Mouse (Mus musculus) left cerebral cortex, postnatal 4 days (tissue): ENCODE measurements around the gene Tbc1d17. TPM values are rescaled to one million over a fixed set of nuclear protein-coding genes. Genes with fewer than 3 reads are reported as not detected.
A peak's percentile ranks its signal among the peaks of the same experiment; 100 is the strongest.
"Not testable (repeated sequence)": the region's sequence is repeated elsewhere in the genome, so short reads cannot be mapped to it uniquely, and the experiment has no call there.

Source experiments
- DNase-seq: peaks from one replicate; pipeline ENCODE4 v3.0.0-alpha.2; 2022
- intact Hi-C: fragments of 180-260 bp; cut with DNase I; formaldehyde crosslinking; loops from one replicate; pipeline ENCODE4 v1.15.1; 2025
- total RNA-seq, 2 experiments: library from RNA; stranded (reverse); gene quantifications; 2 replicates each; pipeline ENCODE4 v1.2.3; 2021

The Tbc1d17 gene
- 10 to 100 TPM; 57.1 to 68.3 TPM for total RNA-seq

DNA sequence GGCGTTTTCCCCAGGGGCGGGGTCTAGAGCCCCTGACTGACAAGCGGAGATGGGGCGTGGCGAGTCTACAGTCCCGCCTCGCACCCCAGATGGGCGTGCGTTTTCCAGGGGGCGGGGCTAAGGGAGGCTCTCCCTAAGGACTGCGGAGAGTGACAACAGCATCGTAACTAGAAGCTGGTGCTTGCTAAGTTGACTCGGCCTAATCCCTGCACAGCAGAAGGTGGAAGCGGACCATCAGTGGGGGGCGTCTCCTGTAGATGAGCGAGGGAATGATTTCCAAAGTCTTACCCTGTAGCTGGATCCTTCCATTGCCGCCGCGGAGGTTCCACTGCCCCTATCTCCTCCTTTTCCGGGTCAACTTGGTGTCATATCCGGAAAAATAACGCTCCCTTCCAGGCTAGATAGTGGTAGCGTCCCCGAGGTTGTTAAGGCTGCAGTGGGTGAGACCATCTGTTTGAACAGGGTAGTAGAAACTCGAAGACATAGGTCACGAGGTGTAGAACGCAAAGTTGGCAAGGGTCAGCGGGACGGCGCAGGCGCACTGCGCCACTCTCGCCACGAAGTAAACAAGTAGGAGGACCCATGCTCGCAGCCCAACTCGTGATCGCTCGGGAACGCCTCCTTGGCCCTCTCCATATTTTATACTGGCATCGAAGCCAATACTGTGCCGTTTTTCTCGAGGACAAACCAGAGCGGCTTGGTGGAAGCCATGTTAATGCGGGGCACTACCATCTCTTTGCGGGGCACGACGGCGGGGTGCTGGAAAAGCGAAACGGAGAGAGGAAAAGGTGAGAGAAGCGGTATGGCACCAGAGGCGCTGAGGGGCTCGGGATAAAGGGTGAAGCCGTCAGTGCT lies at the start of gene Tbc1d17, which contains the start of gene Akt1s1:
Gene Tbc1d17 (minus strand): TSS at position 519 of the 855 bp plus-strand sequence.
Gene Akt1s1 (plus strand): TSS at position 431 of the 855 bp plus-strand sequence.
- intact Hi-C loops, result no loop called here

DNA sequence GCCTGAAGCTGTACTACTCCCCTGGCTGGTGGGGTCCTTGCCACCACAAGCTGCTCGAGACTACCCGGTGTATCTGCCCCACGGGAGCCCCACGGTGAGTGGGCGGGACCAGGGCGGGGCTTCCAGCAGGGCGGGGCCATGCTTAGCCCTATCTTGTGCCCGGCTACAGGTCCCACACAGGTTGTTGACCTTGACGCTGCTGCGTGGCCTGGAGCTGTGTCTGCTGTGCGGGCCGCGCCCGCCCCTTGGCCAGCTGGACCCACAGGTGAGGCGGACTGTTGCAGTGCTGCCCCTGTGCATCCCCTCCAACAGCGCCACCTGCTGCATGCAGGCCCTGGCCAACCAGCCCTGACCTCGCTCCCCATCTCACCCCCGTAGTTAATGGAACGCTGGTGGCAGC lies 49.7 kb upstream of the Tbc1d17 start:
- DNase-seq, result peak; percentile 46
- intact Hi-C loops, result no loop called here

More for the DNA sequence above, at the start of gene Tbc1d17, which contains the start of gene Akt1s1:
- peak; percentile 99 for DNase-seq

DNA sequence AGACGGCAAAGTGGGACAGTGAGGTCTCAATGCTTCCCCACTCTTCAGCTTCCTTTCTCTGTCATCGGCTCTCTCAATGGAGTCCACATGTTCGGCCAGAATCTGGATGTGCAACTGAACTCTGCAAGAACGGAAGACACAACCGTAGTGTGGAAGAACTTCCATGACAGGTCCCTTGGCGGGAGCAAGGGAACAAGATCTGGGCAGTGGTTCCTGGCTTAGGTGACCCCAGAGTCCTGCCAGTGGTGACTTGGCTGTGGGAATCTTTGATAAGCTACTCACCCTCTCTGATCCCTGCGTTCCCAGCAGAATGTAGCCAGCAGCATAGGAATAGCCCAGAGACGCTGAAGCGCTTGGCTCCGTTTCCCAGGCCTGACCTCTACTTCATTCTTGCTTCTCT lies 47.6 kb upstream of the Tbc1d17 start:
- intact Hi-C loops, result no loop called here
- no peak for DNase-seq

DNA sequence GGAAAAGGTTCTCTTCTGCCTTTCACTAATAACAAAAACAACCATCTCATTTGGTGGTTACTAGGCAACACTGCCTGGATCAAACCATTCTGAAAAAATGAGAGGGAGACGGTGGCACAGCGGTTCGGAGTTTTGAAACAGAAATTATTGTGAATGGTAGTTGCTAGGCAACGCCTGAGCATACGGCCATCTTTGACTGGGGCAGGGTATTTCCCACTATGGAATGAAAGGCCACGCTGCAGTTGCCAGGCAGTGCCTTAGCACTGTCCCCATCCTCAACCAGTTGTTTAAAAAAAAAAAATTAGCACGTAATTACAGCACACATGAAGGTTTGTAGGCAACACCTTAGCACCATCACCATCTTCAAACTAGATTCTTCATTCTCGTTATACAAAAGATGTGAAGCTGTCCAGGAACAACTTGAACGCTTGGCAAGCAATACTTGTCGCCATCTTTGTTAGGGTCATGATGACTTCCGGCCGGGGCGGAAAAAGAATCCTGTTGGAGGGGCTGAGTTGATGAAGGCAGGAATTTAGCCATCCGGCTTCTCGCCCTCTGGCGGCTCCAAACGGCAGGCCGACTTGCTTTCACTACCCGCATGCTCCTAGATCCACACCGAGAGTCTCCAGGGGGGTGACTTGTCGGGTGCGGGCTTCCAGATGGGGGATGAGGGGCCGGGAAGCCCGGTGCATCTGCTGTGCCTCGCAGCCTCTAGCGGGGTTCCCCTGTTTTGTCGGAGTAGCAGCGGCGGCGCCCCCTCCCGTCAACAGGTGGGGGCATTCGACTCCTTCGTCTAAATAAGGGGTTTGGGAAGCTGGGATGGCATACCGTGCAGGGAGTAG lies 46.9 kb upstream of the Tbc1d17 start, which contains the start of gene Fuz:
Gene Fuz (plus strand): TSS at position 487 of the 842 bp plus-strand sequence.
- intact Hi-C loops, result no loop called here

DNA sequence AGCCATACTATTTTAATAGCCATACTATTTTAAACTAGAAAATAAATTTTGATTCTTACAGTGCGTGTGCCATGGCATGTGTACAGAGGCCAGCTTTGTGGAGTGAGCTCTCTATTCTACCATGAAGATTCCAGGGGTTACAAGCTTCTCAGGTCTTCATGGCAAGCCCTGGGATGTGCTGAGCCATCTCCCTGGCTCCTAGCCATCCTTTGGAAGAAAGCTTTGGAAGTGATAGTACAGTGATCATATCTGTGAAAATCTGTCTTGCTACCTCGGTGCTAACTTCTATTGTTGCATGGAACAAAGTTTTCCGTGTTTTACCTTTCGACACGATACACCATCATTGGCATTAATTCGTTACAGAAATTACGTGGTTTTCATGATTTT lies 46.3 kb upstream of the Tbc1d17 start:
- DNase-seq, result no peak
- intact Hi-C loops, result no loop called here

More for the DNA sequence above, 46.9 kb upstream of the Tbc1d17 start, which contains the start of gene Fuz:
- peak; percentile 93 for DNase-seq

DNA sequence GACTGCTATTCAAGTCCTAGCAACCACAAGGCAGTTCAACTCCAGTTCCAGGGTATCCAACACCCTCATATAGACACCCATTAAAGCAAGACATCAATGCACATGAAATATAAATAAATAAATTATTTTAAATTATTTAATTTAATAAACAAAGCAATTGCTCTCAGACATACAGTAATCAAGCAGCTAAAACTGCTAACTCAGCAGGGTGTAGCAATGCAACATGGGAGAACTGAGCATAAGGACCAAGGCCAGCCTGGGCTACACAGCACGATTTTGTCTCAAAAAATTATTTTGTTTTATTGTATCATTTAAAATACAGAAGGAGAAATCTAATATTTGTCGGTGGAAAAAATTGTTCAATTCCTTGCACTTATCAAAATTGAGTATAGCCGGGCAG lies 45.3 kb upstream of the Tbc1d17 start:
- intact Hi-C loops, result no loop called here
- no peak for DNase-seq

DNA sequence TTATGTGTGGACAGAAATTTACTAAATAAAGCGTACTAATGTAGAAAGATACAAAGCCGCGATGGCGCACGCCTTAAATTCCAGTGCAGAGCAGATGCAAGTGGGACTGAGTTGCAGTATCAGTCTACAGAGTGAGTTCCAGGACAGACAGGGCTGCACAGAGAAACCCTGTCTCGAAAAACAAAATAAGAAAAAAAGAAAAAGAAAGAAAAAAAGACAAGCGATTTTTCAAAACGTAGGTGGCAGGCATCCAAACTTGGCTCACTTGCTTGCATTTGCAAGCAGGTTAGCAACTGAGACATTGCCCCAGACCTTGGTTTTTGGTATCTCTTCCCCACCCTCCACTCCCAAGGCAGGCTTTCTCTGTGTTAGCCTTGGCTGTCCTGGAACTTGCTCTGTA lies 44.3 kb upstream of the Tbc1d17 start:
- no peak for DNase-seq
- intact Hi-C loops, result no loop called here

DNA sequence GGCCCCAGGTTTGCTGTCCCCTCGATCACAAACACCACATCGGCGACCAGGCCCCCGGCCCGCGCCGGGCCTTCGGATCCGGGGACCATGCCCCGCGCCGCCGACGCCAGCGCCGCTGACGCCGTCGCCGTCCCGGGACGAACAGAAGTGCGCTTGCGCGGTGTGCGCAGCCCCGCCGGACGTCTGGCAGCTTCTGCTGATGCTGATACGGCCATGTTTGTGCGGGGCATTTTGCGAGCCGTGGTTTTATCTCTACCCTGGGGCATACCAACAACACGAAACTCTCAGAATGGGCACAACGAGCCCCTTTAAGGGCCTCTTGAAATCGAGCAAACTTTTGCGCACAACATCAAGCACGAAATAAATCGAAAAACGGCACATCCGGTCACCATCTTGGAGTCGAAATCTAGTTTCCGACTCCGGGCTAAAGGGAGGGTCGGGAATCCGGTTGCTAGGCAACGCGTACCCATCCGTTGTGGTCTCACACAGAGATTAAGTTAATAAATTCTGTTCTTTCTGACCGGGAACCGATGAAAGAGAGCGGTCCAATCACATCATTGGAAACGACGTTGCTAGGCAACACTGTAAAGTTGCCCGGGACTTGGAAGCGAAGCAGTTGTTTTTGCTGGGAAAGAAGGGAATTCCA lies 43.5 kb upstream of the Tbc1d17 start, which contains the start of gene Med25:
Gene Med25 (minus strand): TSS at position 437 of the 646 bp plus-strand sequence.
- intact Hi-C loops, result no loop called here

DNA sequence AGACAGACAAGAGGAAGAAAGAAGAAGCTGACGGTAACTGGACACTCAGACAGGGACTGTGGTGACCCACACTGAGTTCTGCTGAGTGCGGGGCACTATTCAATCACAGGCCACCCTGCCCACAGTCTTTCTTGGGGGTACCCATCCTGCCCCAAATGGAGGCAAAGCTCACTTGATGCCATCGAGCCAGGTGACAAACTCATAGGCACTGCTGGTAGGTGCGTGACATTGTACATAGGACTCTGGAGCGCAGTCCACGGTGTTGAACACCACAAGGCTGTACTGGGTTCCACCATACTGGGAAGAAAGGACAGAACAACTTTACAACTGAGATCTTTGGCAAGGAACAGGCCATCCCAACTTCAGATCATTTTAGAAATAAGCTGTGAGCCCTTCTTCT lies 42.7 kb upstream of the Tbc1d17 start:
- DNase-seq, result no peak
- intact Hi-C loops, result no loop called here

More for the DNA sequence above, 43.5 kb upstream of the Tbc1d17 start, which contains the start of gene Med25:
- DNase-seq, result peak; percentile 93

DNA sequence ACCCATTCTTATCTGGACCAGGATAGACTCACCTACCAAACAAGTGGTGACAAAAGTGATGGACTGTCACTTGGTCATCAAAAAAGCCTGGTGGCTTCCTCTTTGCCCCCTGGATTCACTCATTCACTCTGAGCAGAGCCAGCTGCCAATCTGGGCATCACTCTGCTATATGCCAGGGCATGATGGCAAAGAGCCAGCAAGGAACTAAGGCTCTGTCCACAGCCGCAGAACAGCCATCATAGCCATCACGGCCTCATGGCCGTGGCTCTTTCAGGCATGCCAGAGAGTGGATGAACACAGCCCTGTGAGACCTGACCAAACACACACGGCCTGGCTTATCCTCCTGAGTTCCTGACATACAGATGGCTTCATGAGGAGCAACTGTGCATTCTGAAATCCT lies 41.9 kb upstream of the Tbc1d17 start:
- intact Hi-C loops, result no loop called here
- peak; percentile 70 for DNase-seq

DNA sequence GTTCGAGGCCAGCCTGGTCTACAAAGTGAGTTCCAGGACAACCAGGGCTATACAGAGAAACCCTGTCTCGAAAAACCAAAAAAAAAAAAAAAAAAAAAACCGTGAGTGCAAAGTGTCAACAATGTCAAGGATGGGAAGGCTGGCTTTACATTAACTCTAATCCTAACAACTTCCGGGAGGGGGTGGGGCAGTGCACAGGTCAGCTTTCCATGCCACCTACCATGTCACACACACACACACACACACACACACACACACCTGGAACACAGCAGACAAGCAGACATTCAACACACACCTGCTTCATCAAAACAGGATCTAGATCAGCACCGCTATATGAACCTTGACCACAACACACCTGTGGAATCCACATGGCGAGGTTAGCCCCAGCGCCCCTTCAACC lies 41.3 kb upstream of the Tbc1d17 start:
- no peak for DNase-seq
- intact Hi-C loops, result no loop called here

DNA sequence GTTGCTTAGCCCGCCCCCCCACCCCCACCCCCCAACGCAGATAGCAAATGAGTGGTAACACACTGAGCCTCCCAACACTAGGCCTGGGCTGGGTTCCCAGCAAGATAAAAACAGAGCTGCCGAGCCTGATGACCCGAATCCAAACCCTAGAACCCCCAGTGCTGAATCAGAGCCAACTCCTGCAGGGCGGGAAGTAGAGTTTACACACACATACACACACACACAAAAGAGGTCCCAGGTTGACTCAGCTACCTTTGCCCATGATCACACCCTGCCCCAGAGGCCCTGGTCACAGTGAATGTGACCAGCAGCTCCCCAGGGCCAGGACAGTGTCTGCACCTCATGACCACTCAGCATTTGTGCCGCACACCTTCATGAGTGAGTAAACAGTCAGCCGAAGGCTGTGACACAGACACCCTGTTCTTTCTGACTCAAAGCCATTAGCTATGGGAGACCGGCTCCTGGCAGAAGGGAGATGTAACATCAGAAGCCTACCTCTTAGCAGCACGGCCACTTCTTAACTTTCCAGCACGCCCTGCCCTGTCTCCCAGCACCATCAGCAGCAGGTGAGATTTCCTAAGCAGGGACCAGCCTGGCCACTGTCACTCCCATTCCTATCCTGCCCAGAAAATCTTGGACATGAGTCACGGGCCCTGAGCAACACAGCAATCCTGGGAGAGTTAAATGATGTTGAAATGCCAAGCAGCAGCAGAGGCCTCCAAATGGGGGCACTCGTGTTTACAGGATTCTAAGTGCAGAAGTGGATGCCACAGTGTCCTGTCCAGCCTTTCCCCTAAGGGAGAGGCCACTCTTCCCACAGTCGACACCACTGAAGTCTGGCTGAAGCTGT lies 39.6 kb upstream of the Tbc1d17 start:
- intact Hi-C loops, result no loop called here
- no peak for DNase-seq

DNA sequence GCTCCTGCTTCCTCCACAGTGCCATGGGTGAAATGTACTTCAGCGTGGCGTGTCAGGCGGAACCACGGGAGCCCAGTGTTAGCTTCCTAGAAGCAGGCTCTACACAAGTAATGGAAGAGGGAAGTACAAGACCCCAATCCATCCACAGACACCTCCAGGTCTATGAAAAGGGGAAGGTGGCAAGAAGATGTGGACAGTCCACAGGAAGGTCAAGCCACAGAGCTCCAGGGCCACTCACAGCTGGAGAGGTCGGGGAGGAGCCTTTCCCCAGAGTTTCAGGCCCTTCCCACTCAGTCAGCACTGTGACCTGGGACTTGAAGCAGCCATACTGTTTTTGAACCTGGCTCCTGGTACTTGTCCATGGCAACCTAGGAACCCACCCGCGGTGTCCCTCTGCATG lies 38.1 kb upstream of the Tbc1d17 start:
- no peak for DNase-seq
- intact Hi-C loops, result no loop called here

DNA sequence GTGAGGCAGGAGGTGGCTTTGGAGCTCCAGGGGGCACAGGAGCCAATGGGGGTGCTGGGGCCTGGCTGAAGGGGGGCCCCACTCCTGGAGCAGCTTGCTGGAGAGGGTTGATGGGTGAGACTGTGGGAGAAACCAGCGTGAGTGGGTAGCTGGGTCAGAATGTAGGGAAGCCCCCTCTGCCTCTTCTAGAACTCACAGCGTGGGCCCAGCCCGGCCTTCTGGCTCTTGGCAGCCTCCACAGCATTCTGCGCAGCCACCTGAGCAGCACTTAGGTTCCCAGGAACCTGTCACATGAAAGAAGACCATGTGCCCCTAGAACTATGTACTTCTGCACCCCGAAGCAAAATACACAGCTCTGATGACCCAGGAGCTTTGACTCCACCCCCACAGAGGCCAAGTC lies 35.8 kb upstream of the Tbc1d17 start:
- intact Hi-C loops, result no loop called here
- DNase-seq, result no peak

DNA sequence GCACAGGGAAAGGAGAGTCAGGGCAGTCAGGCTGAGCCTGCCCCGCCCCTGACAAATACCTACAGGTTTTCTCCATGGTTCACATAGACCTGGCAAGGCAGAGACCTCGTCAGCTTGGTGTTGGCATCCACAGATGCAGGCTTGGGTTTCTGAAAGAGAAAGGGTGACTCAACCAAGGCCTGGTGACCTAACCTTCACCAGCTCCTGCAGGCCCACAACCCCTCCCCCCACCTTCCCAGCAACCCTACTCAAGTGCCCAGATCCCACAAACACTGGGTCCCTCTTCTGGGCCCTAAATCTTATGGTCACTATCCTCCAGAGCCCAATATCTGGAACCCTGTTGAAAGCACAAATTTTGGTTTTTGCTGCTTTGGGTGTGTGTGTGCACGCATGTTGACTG lies 34.2 kb upstream of the Tbc1d17 start:
- intact Hi-C loops, result no loop called here
- DNase-seq, result no peak

DNA sequence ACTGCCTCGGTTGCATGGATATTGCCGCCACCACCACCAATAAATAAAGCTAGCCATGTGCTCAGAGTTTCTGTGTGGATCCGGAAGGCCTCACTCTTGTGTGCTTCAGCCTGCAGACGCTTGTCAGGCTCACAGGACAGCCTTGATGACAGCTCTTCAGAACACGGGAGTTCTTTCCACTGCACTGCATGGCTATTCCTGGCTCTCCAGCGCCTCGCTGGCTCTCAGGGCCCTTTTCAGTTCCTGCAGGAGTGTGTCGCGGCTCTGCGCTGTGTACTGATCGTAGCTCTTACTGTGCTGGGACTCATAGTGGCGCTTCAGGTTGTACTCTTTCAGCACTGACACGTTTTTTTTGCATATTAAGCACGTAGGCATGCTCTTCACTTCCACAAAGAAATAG lies 29.0 kb upstream of the Tbc1d17 start:
- intact Hi-C loops, result no loop called here

DNA sequence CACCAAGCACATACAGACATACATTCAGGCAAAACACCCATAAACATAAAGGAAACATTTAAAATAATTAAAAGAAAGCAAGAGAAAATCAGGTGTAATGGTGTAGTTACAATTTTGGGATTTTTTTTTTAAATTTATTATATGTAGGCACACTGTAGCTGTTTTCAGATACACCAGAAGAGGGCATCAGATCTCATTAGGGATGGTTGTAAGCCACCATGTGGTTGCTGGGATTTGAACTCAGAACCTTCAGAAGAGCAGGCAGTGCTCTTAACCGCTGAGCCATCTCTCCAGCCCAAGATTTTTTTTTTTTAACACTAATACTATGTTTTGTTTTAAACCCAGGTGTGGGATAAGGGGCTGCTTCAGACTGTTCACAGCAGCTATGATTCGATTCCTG lies 22.9 kb upstream of the Tbc1d17 start:
- DNase-seq, intact Hi-C loops: not testable (repeated sequence)

More for the DNA sequence above, 29.0 kb upstream of the Tbc1d17 start:
- no peak for DNase-seq

DNA sequence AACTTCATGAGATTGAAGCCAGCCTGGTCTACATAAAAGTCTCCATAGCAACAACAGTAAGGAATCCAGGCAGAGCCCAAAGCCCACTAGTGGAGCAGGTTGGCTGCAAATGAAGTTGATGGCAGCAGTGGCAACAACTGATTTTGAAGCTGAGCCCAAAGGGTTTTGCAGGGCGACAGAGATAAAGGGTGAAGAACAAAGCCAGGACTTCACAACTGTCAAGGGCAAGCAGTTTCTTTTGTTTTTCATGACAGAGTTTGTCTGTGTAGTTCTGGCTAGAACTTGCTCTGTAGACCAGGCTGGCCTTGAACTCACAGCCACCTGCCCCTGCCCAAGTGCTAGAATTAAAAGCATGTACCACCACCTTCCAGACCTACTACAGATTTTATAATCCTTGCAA lies 22.3 kb upstream of the Tbc1d17 start:
- intact Hi-C loops, result no loop called here
- DNase-seq, result no peak

DNA sequence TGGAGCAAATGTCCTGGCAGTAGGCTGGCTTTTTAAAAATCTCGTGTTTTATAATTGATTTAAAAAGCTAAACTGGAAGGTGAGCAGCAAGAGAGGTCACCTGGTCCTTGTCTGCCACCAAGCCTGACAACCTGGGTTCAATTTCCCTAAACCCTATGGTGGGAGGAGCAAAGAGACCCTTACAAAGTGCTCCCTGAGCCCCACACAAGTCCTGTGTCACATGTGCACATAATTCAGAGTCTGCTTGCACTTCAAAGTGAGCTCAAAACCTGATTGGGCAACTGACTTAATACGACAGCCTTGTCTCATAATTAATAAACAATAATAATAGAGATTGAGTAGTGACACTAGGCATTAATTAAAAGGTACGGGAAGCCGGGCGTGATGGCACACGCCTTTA lies 21.7 kb upstream of the Tbc1d17 start:
- intact Hi-C loops, result no loop called here

More for the DNA sequence above, 21.7 kb upstream of the Tbc1d17 start:
- DNase-seq, result no peak
